Mouse (Mus musculus) mesoderm, embryonic 11.5 days (tissue): ENCODE measurements at regions not wholly inside any gene's neighbourhood (a gene's known extent, or its start where the extent isn't known, plus 50 kb on each side); places are given as distances from the start of the nearest gene placed in this dataset.

ENCODE experiments used
- DNase-seq: peaks from one replicate; pipeline ENCODE4 v3.0.0-alpha.2; 2012; ENCODE audit warnings: low read depth, low spot score

GRCm38 (mm10) chr8:64343600-64343999 lies 137.5 kb upstream of the Tll1 start:
- no peak for DNase-seq

- no peak for DNase-seq
Observed at GRCm38 (mm10) chr8:64342397-64342796, 136.3 kb upstream of the Tll1 start.

GRCm38 (mm10) chr8:64337356-64337755 lies 131.3 kb upstream of the Tll1 start:
- no peak for DNase-seq

DNA sequence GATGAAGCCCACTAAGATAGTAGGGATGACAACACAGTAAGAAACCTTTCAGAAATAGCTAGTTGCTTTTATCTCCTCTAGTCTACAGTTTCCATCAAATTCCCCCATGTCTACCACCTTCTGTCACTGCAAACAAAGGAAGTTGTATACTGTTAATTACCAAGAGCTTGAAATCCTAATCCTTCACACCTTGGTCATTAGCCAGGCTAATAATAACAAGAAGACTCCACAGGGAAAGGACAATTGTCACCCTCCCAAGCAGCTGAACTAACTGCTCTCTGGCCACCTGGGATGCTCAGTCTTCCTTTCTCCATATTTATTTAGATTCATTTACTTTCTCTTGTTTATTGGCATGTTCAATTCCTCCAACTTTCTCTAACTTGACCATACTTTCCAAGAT lies 130.5 kb upstream of the Tll1 start:
- DNase-seq = no peak

DNA sequence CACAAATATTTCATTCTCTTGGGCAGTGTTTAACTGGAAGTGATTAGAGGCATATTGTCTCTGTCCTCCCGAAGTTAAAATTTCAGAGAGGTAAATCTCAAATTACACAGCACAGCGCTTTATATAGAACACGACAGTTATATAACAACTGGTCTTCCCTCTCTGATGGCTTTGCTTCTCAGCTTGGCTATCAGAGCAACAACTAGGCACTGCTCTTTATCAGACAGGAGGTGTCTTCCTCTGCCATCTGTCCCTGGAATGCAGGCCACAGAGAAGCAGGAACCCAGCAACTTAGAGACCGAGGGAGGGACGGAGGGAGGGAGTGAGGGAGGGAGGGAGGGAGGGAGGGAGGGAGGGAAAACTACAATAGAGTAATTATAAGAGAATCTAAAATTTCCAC lies 129.4 kb upstream of the Tll1 start:
- no peak for DNase-seq

- no peak for DNase-seq
Observed at GRCm38 (mm10) chr8:64323985-64324384, 117.9 kb upstream of the Tll1 start.

DNA sequence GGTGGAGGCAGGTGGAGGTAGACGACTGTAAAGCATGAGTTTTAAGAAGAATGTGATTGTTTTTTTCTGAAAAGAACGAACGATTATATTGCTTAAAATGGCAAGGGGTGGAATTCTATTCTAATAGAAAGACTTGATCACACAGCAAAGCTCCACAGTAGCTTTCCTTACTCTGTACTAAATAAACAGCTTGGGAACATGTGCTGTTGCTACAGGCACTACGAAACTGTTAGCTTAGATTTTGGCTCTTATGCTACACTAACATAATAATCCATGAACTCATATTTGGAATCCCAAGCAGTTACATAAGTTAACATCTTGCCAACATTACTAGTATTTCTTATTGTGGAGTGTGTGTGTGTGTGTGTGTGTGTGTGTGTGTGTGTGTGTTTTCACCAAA lies 114.3 kb upstream of the Tll1 start:
- no peak for DNase-seq

GRCm38 (mm10) chr8:64319220-64319820 lies 113.2 kb upstream of the Tll1 start:
- DNase-seq = no peak

- DNase-seq = no peak
Observed at GRCm38 (mm10) chr8:64318524-64319219, 112.6 kb upstream of the Tll1 start.

DNA sequence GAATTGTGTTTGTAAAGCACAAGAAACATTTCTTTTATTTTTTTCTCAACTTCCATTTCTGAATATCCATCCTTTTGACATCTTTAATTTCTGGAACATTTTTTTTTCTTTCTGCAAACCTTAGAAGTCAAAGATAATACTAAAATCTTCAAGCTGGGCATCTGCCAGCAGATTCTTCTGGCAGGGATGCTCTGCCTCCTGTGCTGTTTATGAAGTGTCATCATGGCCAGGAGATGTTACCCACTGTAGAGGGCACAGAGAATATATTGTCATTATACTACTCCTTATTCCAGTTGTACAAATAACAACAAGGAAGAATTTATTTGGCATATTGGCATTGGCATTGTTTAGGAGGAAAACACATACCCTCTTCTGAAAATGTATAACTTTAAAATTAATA lies 111.7 kb upstream of the Tll1 start:
- no peak for DNase-seq

DNA sequence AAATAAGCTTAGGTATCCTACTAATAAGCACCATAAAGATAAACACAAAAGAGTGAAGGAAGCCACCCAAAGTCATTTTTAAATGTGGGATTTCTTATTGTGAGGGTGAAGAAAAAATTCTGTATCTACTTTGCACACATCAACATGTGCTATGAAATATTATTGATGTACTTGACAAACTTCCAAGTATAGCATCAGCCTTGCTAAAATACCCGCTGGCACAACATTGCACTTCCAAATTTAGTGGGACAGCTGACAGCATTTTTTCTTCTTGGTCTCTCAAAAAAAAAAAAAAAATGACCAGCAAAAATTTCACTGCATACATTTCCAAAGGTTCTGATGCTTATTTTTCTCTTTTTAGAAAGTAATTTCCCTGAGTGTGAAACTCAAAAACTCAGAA lies 101.9 kb upstream of the Tll1 start:
- DNase-seq = no peak

- no peak for DNase-seq
Observed at GRCm38 (mm10) chr8:64282806-64283205, 76.7 kb upstream of the Tll1 start.

DNA sequence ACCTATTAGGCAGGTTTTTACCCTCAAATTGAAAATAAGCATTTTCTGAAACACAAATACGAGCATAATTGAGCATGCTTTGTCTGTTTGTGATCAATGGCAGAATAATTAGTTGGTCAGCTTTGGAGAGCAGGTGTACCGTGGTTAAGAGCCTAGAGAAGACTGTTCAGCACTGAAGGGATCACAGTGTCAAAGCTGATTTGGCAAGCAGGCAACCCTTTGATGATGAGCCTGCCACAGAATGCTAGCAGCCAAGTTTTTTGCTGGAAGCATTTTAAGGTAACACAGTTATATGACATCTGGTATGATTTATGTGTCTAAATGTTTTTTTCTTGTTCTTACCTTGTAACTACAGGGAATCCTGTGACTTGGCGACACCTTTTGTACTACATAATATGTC lies 75.5 kb upstream of the Tll1 start:
- no peak for DNase-seq

DNA sequence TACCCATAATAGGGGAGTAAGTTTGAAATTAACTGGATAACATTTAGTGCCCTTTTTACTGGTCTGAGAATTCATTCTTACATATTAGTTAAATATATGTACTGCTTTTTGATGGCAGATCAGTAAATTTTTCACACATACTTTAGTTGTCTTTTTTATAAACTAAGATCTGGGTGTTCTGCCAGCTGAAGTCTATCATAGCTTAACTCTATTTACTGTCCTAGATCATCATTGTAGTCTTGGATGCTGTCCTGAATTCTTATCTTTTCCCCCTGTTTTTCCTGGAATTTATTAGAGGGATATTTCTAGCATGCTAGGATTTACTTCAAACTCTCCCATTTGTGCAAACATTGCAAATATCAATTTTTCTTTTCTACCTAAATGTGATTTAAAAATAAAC lies 74.3 kb upstream of the Tll1 start:
- DNase-seq = no peak

DNA sequence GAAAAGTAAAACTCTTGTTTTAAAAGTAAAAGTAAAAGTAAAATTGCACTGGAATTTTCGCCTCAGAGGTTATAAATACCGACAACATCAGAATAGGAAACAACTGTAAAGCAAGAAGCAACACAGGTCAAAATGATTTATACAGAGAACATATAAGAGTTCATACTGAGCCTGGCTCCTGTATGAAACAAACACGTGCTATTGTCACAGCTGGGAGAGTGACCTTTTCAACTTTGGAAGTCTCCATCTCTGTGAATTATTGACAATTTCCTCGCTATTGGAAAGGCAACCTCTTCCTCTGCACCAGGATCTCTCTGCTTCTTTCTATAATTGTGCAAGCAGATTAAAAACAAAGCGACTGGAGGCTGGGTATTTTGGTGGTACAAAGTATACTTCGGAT lies 70.0 kb upstream of the Tll1 start:
- peak; percentile 46 for DNase-seq

DNA sequence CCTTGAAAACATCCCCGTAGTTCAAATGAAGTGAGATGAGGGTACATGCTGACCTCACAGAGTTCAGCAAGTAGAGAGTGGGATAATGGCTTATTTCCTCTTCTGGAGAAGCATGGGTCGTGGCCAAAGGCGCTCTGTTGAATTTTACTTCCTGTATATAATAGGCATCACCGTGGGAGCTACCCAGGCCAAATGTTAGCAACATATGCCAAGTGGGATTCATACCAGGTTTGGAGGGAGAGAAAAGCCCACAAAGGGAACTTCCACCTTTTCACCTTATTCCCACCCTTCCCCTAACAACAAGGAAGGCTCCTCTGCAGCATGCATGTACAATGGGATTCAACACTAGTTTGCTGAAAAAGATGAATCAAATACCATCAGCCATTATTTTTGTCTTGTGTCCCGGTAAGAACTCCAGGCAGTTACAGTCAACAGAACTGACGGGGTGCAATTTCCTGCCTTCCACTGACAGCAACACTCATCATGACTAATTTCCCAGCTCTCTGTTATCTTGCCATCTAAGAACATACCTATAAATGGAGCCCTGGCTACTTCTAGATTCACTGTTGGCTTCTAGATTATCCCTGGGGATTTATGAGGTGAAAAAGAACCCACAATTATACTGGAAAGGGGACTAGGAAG lies 59.4 kb upstream of the Tll1 start:
- DNase-seq = no peak
